Mouse (Mus musculus) heart, embryonic 14.5 days (tissue): ENCODE results near the gene Pde6b. TPM values are rescaled to one million over a fixed set of nuclear protein-coding genes. Genes with fewer than 3 reads are reported as not detected.

Experiments
- ATAC-seq: fragments of 200-750 bp; cut with Nextera tagmentation; 2 replicates; pipeline ENCODE4 v1.8.0; 2017; ENCODE audit warnings: low read depth, moderate TSS enrichment; ENCODE audit not compliant: insufficient number of reproducible peaks, insufficient read depth, low FRiP score
- H3K27ac ChIP-seq, 2 experiments: fragments of 200-500 bp in 1 of 2; fragments of 300-500 bp in 1 of 2; sonication (generic) in 1 of 2; replicated peaks in 1 of 2; 2 replicates each; pipeline ENCODE4 v1.5.1; 2012 to 2014; ENCODE audit warnings: low read depth in 2 of 2, low read length in 2 of 2, control low read depth in 1 of 2, mild to moderate bottlenecking in 1 of 2, mixed read lengths in 1 of 2; ENCODE audit not compliant: control insufficient read depth in 1 of 2, insufficient read depth in 1 of 2
- H3K27me3 ChIP-seq: fragments of 300-500 bp; sonication (generic); 2 replicates; pipeline ENCODE4 v1.6.1; 2014; ENCODE audit warnings: mild to moderate bottlenecking, low read length, control low read depth; ENCODE audit not compliant: control insufficient read depth, insufficient read depth
- H3K36me3 ChIP-seq: fragments of 300-500 bp; sonication (generic); 2 replicates; pipeline ENCODE4 v1.6.1; 2014; ENCODE audit warnings: mild to moderate bottlenecking, control low read depth, low read length, mixed read lengths; ENCODE audit not compliant: control insufficient read depth, insufficient read depth
- H3K4me1 ChIP-seq, 2 experiments: fragments of 200-500 bp in 1 of 2; fragments of 300-500 bp in 1 of 2; sonication (generic) in 1 of 2; 2 replicates each; pipeline ENCODE4 v1.6.1; 2012 to 2014; ENCODE audit warnings: low read length in 2 of 2, control low read depth in 1 of 2, mixed read lengths in 1 of 2; ENCODE audit not compliant: control insufficient read depth in 2 of 2, insufficient read depth in 2 of 2
- H3K4me2 ChIP-seq: fragments of 300-500 bp; sonication (generic); 2 replicates; pipeline ENCODE4 v1.6.1; 2014; ENCODE audit warnings: mild to moderate bottlenecking, low read length
- H3K4me3 ChIP-seq, 2 experiments: fragments of 200-500 bp in 1 of 2; fragments of 300-500 bp in 1 of 2; sonication (generic) in 1 of 2; 2 replicates each; pipeline ENCODE4 v1.5.1; 2012 to 2014; ENCODE audit warnings: low read length in 2 of 2, mild to moderate bottlenecking in 2 of 2, control low read depth in 1 of 2, low read depth in 1 of 2, moderate library complexity in 1 of 2; ENCODE audit not compliant: control insufficient read depth in 1 of 2, insufficient read depth in 1 of 2
- H3K9ac ChIP-seq: fragments of 300-500 bp; sonication (generic); 2 replicates; pipeline ENCODE4 v1.6.1; 2014; ENCODE audit warnings: mild to moderate bottlenecking, low read length
- H3K9me3 ChIP-seq: fragments of 300-500 bp; sonication (generic); 2 replicates; pipeline ENCODE4 v1.6.1; 2016; ENCODE audit warnings: low read length, control low read depth; ENCODE audit not compliant: control insufficient read depth
- WGBS: fragments of 180-500 bp; shearing (Covaris S2); extraction: QIAGEN DNeasy Blood & Tissue Kit; methylation state at CpG from one replicate; pipeline ENCODE4 v1.1.7; 2014; 5-methylcytosine and 5-hydroxymethylcytosine counted together
- polyA plus RNA-seq: library from polyadenylated mRNA; unstranded; fragments of >200 nt; fragmentation: Nextera tagmentation; extraction: Ambion mirVana; gene quantifications from 2 replicates; pipeline ENCODE4 v1.2.1, GENCODE M21; 2014

The Pde6b gene
- polyA plus RNA-seq, 1 experiment from 2014 or later = not detected

DNA sequence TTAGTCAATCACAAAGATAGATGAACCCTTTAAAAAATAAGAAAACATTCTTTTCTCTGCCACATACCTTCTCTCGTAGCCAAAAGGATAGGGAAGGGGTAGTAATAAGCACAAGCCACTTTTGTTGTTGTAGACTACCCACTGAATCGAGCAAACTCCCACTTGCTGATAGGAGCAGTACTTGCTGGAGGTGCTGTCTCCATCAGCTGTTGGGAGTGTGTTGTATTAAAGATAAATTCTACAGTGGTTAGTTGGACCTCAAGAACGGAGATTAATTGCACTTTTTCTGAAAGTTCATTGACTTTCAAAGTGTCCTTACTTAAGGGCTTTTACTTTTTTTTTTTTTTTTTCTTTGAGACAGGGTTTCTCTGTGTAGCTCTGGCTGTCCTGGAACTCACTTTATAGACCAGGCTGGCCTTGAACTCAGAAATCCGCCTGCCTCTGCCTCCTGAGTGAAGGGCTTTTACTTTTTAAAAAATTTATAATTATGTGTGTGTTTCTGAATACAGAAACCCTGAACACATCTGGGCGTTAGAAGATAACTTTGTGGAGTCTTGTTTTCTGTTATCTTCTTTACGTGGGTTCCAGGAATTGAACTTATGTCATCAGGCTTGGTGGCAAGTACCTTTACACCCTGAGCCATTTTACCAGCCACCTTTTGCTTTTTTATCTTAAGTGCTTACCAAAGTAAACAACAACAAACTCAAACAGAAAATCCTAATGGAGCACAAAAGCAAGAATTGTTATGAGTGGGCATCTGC is 77.1 kb downstream of the Pde6b start:
- no peaks in the 10 kb centered on the region for H3K9me3 ChIP-seq
- H3K4me1 ChIP-seq = peaks cover 16 to 52% of the 10 kb centered on the region in 2 experiments
- H3K4me2 ChIP-seq = no peak overlapping the region
- no peak for ATAC-seq
- H3K27me3 ChIP-seq = no peaks in the 10 kb centered on the region
- H3K27ac ChIP-seq = 0 out of 4 replicates have a peak overlapping the region, but pooled peaks of 1 of the 2 experiments have one; percentile 6
- H3K36me3 ChIP-seq = 0 out of 2 replicates have a peak, but pooled peaks cover 6% of the 10 kb centered on the region
- no peak overlapping the region for H3K9ac ChIP-seq
- no peak overlapping the region for H3K4me3 ChIP-seq
- 58% methylated on average over 6 of the region's 6 CpGs for WGBS

DNA sequence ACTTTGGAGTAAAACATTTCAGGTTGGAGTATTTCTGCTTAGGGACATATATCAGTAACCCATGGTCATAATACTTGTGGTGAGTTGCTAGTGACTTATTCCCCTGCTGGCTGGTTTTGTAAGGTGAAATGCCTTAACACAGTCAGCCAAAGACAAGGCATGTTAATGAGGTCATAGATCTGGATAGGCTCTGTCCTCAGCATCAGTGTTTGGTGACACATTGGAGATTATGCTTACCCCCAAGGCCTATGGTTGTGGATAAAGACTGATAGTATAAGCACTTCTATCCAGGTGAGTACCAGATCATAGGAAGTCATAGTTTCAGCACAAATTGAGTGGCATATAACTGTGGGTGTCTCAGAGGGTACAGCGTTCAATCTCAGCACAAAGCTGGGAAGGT is 78.5 kb downstream of the Pde6b start:
- no peak for ATAC-seq
- Histone ChIP-seq H3K36me3 (peaks cover 7% of the 10 kb centered on the region; the same call in 1 of the 2 replicates), H3K4me2 (no peak overlapping the region), H3K27ac (no peak overlapping the region), H3K9ac (no peak overlapping the region), H3K4me1 (peaks cover 15 to 56% of the 10 kb centered on the region in 2 experiments), H3K9me3 (no peaks in the 10 kb centered on the region), H3K4me3 (no peak overlapping the region), H3K27me3 (no peaks in the 10 kb centered on the region)
- WGBS = 84% methylated on average over 1 of the region's 1 CpGs

GRCm38 (mm10) chr5:108469617-108470016 is 81.4 kb downstream of the Pde6b start:
- no peak overlapping the region for H3K4me2 ChIP-seq
- no peak overlapping the region for H3K27ac ChIP-seq
- H3K9me3 ChIP-seq = no peaks in the 10 kb centered on the region
- no peak overlapping the region for H3K9ac ChIP-seq
- peaks cover 37% of the 10 kb centered on the region for H3K36me3 ChIP-seq
- no peak for ATAC-seq
- H3K4me1 ChIP-seq = peaks cover 6 to 33% of the 10 kb centered on the region in 2 experiments
- H3K27me3 ChIP-seq = no peaks in the 10 kb centered on the region
- H3K4me3 ChIP-seq = no peak overlapping the region
- 82% methylated on average over 7 of the region's 7 CpGs for WGBS

- peaks cover 0 to 4% of the 10 kb centered on the region in 2 experiments; a peak in 1 of 4 replicates for H3K4me1 ChIP-seq
- ATAC-seq = no peak
- H3K4me2 ChIP-seq = no peak overlapping the region
- 87% methylated on average over 4 of the region's 4 CpGs for WGBS
- no peak overlapping the region for H3K27ac ChIP-seq
- H3K36me3 ChIP-seq = peaks cover 72% of the 10 kb centered on the region
- no peaks in the 10 kb centered on the region for H3K9me3 ChIP-seq
- no peaks in the 10 kb centered on the region for H3K27me3 ChIP-seq
- no peak overlapping the region for H3K9ac ChIP-seq
- H3K4me3 ChIP-seq = no peak overlapping the region
These were observed 85.5 kb downstream of the Pde6b start for GRCm38 (mm10) chr5:108473737-108474136.

- H3K36me3 ChIP-seq = peaks cover 78% of the 10 kb centered on the region
- H3K9ac ChIP-seq = no peak overlapping the region
- no peaks in the 10 kb centered on the region for H3K4me1 ChIP-seq
- H3K27ac ChIP-seq = no peak overlapping the region
- ATAC-seq = no peak
- H3K9me3 ChIP-seq = no peaks in the 10 kb centered on the region
- H3K4me2 ChIP-seq = no peak overlapping the region
- 93% methylated on average over 3 of the region's 3 CpGs for WGBS
- H3K27me3 ChIP-seq = no peaks in the 10 kb centered on the region
- H3K4me3 ChIP-seq = no peak overlapping the region
These were observed 87.8 kb downstream of the Pde6b start for GRCm38 (mm10) chr5:108475977-108476376.

Other genes with a start within 250 kb of the Pde6b start
- 28.2 and 30.0 TPM in 2 replicates for gene Dr1, start 119.5 kb upstream of the Pde6b start, polyA plus RNA-seq
- gene Pigg, start 75.8 kb upstream of the Pde6b start, polyA plus RNA-seq = 3.0 and 3.6 TPM in 2 replicates
- 0.11 TPM in 1 of 2 replicates, not detected in the other for gene Gm42517, start 20.5 kb upstream of the Pde6b start, polyA plus RNA-seq
- gene Atp5k, start 46.1 kb downstream of the Pde6b start, polyA plus RNA-seq = 971 and 1,026 TPM in 2 replicates
- gene Mfsd7a, start 60.5 kb downstream of the Pde6b start, polyA plus RNA-seq = 0.08 and 0.15 TPM in 2 replicates
- gene Pcgf3, start 72.8 kb downstream of the Pde6b start, polyA plus RNA-seq = 24.3 and 26.8 TPM in 2 replicates
- gene Cplx1, start 161.6 kb downstream of the Pde6b start, polyA plus RNA-seq = 0.44 and 1.1 TPM in 2 replicates
- 25.9 and 26.8 TPM in 2 replicates for gene Gak, start 241.4 kb downstream of the Pde6b start, polyA plus RNA-seq
- 22.1 and 22.2 TPM in 2 replicates for gene Tmem175, start 241.4 kb downstream of the Pde6b start, polyA plus RNA-seq